19 mouse cellular contexts compared by ENCODE assay signal in the genomic region with DNA sequence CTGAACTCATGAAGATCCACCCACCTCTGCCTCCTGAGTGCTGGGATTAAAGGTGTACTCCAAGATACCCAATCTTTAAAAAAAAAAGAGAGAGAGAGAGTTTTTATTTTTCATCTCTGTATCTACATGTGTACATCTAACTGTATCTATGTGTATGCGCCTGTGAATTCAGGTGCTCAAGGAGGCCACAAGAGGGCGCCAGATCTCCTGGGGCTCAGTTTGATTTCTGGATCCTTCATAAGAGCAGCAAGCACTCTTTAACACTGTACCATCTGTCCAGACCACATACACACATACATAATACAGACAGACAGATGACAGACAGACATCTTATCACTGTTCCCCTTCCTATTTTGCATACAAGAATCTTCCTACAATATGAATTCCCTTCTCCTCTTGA. TPM values are rescaled to one million over a fixed set of nuclear protein-coding genes. Genes with fewer than 3 reads are reported as not detected.
A peak's percentile ranks its signal among the peaks of the same experiment; 100 is the strongest.
DNase-seq lines count a peak whose midpoint lies in the region; TF ChIP-seq lines count a peak whose summit lies in the region.
"Had no signal": no experiment of that assay in that cellular context is flagged by ENCODE, and none has a peak within 500 bp of the region (broad histone marks: within the 10 kb centered on the region; RNA-seq: fewer than 3 reads in every experiment).

No protein-coding gene starts in this region.

- DNase-seq in layer of hippocampus, adult 2 months (ENCODE audit: low spot score in 2 of 2): no peak
- no peak for DNase-seq in layer of hippocampus, adult 8-10 months (ENCODE audit: low spot score in 2 of 2)
- DNase-seq in 416B (ENCODE audit: low read depth) (peak; percentile 41), A20 (ENCODE audit: low read depth, low spot score) (peak; percentile 26), ZHBTc4 (ENCODE audit: low read depth, low spot score) (peak; percentile 76)
- DNase-seq in cerebellum, adult 11 months: no peak
- no peak for DNase-seq in cerebellum, adult 11-12 months
- no peak for DNase-seq in layer of hippocampus, adult 9-10 months (ENCODE audit: low spot score)
- DNase-seq: adrenal gland, adult 8-10 months; cerebellum, postnatal 36 days; gastrocnemius, postnatal 10 days; heart, postnatal 36 days; kidney, postnatal 4 days; thymus, postnatal 4 days had no signal

- no peak overlapping the region for H3K4me3 ChIP-seq in layer of hippocampus, adult 2 months
- H3K4me3 ChIP-seq: embryonic facial prominence, embryonic 15.5 days; forebrain, embryonic 13.5 days; limb, embryonic 13.5 days; myocyte; stomach, embryonic 15.5 days had no signal

- no peak overlapping the region for H3K27ac ChIP-seq in layer of hippocampus, adult 2 months
- H3K27ac ChIP-seq: forebrain, embryonic 13.5 days; limb, embryonic 13.5 days; stomach, embryonic 15.5 days had no signal

- TF ChIP-seq CTCF in layer of hippocampus, adult 2 months (conservative IDR thresholded peaks at IDR 0.05): peak; percentile 45

RNA-seq across cellular contexts. Expression of a gene that starts 11.9 kb away (rescaled TPM):
- total RNA-seq in layer of hippocampus, adult 2 months (2021): under 1 TPM; 0.74 to 0.84 TPM
- total RNA-seq in layer of hippocampus, adult 8-10 months (2022): 1 to 10 TPM in 1 of 4 experiments, under 1 TPM in 3; 0.97 to 2.2 (median 0.99) TPM
- total RNA-seq: gastrocnemius, postnatal 10 days; heart, postnatal 36 days had no signal

RNA-seq across cellular contexts. Expression of a gene that starts 49.6 kb away (rescaled TPM):
- total RNA-seq in layer of hippocampus, adult 2 months (2021): 1 to 10 TPM; 1.1 TPM
- 1 to 10 TPM; 1.1 to 1.3 (median 1.2) TPM for total RNA-seq in layer of hippocampus, adult 8-10 months (2022)

Comparison
In these comparisons a context has a peak if more than half of its experiments do, and no peak if none do; other contexts are left out.
1. DNase-seq: peak in 416B (single experiment), A20 (single experiment) and ZHBTc4 (single experiment); none in layer of hippocampus, adult 2 months (0 of 2), layer of hippocampus, adult 8-10 months (0 of 2), cerebellum, adult 11 months (single experiment), cerebellum, adult 11-12 months (single experiment) and layer of hippocampus, adult 9-10 months (single experiment).